Mouse (Mus musculus): Measurements from ENCODE around the gene Apol6. TPM values are rescaled to one million over a fixed set of nuclear protein-coding genes. Genes with fewer than 3 reads are reported as not detected.

Apol6 gene
- polyA plus RNA-seq, 1 experiment = 0.51 TPM

DNA sequence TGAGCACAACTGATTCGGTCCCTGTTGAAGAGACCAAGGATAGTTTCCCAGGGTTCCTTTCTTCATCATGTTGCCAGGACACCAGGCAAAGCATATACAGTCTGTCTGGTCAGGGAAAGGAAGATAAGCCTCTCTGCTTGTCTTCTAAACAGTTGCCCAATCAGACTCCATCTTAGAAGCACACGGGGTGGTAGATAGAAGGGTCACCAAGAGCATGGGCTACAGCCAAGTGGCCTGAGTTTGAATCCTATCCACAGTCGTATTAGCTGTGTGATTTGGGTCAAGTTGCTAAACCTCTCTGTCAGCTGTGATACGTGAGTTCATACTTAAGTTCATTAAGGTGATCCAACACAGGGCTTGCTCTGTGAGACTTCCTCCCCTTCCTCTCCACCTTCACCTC, 24.4 kb upstream of the Apol6 start:
- Histone ChIP-seq H3K36me3 (ENCODE audit: control insufficient read depth, insufficient read depth, low read length) (no peaks in the 10 kb centered on the region), H3K27me3 (ENCODE audit: control insufficient read depth, insufficient read depth, low read length) (no peaks in the 10 kb centered on the region), H3K4me3 (ENCODE audit: extremely low read depth, insufficient read depth, insufficient read length) (no peak overlapping the region), H3K27ac (ENCODE audit: insufficient read depth, low read length) (no peak overlapping the region), H3K4me1 (ENCODE audit: control insufficient read depth, insufficient read depth, insufficient read length) (no peaks in the 10 kb centered on the region)
- no peak for DNase-seq (ENCODE audit: low read depth in 1 of 2, low spot score in 2 of 2)
- WGBS = 83% methylated on average over 4 of the region's 4 CpGs
- no peak for TF ChIP-seq POLR2A (IDR thresholded peaks at IDR 0.05; ENCODE audit: low read depth, low read length)
- no peak for TF ChIP-seq CTCF (IDR thresholded peaks at IDR 0.05; ENCODE audit: extremely low read depth, insufficient read depth, insufficient read length, insufficient replicate concordance)

DNA sequence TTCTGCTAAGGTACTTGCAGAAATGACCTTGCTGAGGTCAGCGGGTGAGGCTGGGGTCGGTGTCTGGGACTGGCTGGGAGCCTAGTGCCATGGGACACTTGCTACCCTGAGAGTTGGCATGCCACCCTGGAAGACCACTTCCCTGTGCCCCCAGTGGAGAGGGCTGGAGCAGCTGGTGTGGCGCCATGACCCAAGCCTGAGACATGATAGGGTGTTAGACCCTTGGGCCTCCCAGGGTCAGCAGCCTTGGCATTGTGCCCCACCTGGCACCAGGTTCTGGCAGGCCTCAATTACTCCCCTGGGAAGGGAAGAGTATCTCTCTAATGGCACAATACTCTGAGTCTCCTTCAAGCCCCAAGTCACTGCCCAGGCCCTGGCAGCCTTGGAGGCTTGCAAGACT, 23.5 kb upstream of the Apol6 start:
- Histone ChIP-seq H3K4me1 (ENCODE audit: control insufficient read depth, insufficient read depth, insufficient read length) (no peaks in the 10 kb centered on the region), H3K4me3 (ENCODE audit: extremely low read depth, insufficient read depth, insufficient read length) (no peak overlapping the region), H3K27ac (ENCODE audit: insufficient read depth, low read length) (no peak overlapping the region), H3K36me3 (ENCODE audit: control insufficient read depth, insufficient read depth, low read length) (no peaks in the 10 kb centered on the region), H3K27me3 (ENCODE audit: control insufficient read depth, insufficient read depth, low read length) (no peaks in the 10 kb centered on the region)
- no peak for DNase-seq (ENCODE audit: low read depth in 1 of 2, low spot score in 2 of 2)
- TF ChIP-seq CTCF (IDR thresholded peaks at IDR 0.05; ENCODE audit: extremely low read depth, insufficient read depth, insufficient read length, insufficient replicate concordance) = no peak
- no peak for TF ChIP-seq POLR2A (IDR thresholded peaks at IDR 0.05; ENCODE audit: low read depth, low read length)
- WGBS = 89% methylated on average over 3 of the region's 3 CpGs

DNA sequence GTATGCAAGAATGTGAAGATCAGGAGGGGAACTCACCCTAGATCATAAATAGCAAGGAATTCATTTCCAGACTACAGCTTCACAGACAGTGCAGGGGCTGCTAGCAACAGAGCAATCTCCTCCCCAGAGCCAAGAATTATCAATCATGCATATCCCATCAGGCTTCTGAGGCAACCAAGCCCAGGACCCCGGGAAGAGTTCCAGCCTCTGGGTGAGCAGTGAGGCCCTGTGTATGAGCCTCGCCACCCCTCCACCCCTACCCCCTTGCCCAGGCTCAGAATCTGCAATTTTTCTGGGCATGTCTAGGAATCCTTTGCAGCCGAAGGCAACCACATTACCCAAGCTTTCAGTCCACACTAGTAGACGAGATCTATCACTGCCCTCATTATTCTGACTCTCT, 22.7 kb upstream of the Apol6 start:
- no peak for TF ChIP-seq CTCF (IDR thresholded peaks at IDR 0.05; ENCODE audit: extremely low read depth, insufficient read depth, insufficient read length, insufficient replicate concordance)
- TF ChIP-seq POLR2A (IDR thresholded peaks at IDR 0.05; ENCODE audit: low read depth, low read length) = no peak
- H3K36me3 ChIP-seq (ENCODE audit: control insufficient read depth, insufficient read depth, low read length) = no peaks in the 10 kb centered on the region
- no peak overlapping the region for H3K27ac ChIP-seq (ENCODE audit: insufficient read depth, low read length)
- no peak for DNase-seq (ENCODE audit: low read depth in 1 of 2, low spot score in 2 of 2)
- H3K27me3 ChIP-seq (ENCODE audit: control insufficient read depth, insufficient read depth, low read length) = no peaks in the 10 kb centered on the region
- 89% methylated on average over 4 of the region's 4 CpGs for WGBS
- no peak overlapping the region for H3K4me3 ChIP-seq (ENCODE audit: extremely low read depth, insufficient read depth, insufficient read length)
- H3K4me1 ChIP-seq (ENCODE audit: control insufficient read depth, insufficient read depth, insufficient read length) = no peaks in the 10 kb centered on the region

DNA sequence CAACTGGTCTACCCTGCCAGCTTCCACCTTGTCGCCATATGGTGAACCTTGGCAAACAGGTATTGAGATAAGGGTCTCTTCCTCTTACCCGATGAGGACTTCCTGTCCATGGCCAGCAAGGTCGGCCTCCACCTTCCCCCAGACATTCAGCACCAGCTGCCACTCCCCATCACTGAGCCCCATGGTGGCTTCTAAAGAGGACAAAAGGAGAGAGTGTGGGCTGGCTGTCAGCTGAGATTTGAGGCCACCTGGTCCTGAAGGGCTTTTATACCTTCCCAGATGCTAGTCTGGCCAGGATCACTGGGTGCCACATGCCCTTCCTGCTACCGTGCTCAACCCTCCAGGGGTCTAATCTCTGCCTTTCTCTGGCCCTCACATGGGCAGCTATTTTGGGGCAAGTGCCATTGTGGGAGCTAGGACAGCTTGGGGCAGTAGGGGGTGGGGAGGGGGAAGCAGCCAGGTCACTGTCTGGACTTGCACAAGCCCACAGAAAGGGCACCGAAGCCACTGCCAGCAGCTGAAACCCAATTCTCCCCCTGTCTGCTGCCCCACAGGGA, 22.1 kb upstream of the Apol6 start:
- DNase-seq (ENCODE audit: low read depth in 1 of 2, low spot score in 2 of 2) = no peak
- Histone ChIP-seq H3K36me3 (ENCODE audit: control insufficient read depth, insufficient read depth, low read length) (no peaks in the 10 kb centered on the region), H3K27me3 (ENCODE audit: control insufficient read depth, insufficient read depth, low read length) (no peaks in the 10 kb centered on the region), H3K27ac (ENCODE audit: insufficient read depth, low read length) (no peak overlapping the region), H3K4me1 (ENCODE audit: control insufficient read depth, insufficient read depth, insufficient read length) (no peaks in the 10 kb centered on the region), H3K4me3 (ENCODE audit: extremely low read depth, insufficient read depth, insufficient read length) (no peak overlapping the region)
- TF ChIP-seq CTCF (IDR thresholded peaks at IDR 0.05; ENCODE audit: extremely low read depth, insufficient read depth, insufficient read length, insufficient replicate concordance) = no peak
- WGBS = 58% methylated on average over 5 of the region's 5 CpGs

DNA sequence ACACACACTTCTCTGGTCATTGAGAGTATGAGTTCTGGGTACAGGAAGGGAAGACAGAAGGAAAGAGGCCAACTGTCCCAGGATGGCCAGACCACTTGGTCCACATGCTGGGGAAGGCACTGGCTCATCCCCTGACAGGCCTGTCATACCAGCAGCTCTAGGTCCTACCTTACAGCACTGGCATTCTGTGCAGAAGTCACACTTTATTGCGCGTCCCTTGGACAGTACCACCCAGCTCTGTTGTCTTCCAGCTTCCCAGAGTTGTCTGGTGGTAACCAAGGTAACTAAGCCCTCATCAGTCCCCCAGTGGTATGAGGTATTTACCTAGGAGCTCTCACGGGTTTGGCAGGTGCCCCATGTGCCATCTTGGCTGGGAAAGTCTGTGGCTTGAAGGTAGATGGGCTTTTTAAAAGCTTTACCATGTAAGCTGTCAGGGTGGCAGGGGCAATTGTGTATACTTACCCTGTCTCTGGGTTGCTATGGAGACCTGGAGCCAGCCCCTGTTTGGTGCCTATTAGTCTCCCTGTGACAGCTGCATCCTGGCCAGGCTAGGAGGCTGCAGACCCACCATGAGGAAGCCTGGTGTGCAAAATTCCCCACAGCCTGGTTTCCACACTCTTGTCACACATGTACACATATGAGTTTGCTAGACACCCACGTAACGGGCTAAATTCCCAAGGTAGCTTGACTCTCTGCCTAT, 18.5 kb upstream of the Apol6 start:
- no peak for DNase-seq (ENCODE audit: low read depth in 1 of 2, low spot score in 2 of 2)
- Histone ChIP-seq H3K4me1 (ENCODE audit: control insufficient read depth, insufficient read depth, insufficient read length) (no peaks in the 10 kb centered on the region), H3K36me3 (ENCODE audit: control insufficient read depth, insufficient read depth, low read length) (no peaks in the 10 kb centered on the region), H3K4me3 (ENCODE audit: extremely low read depth, insufficient read depth, insufficient read length) (no peak overlapping the region), H3K27ac (ENCODE audit: insufficient read depth, low read length) (no peak overlapping the region), H3K27me3 (ENCODE audit: control insufficient read depth, insufficient read depth, low read length) (no peaks in the 10 kb centered on the region)
- WGBS = 79% methylated on average over 5 of the region's 5 CpGs
- no peak for TF ChIP-seq CTCF (IDR thresholded peaks at IDR 0.05; ENCODE audit: extremely low read depth, insufficient read depth, insufficient read length, insufficient replicate concordance)
- no peak for TF ChIP-seq POLR2A (IDR thresholded peaks at IDR 0.05; ENCODE audit: low read depth, low read length)

DNA sequence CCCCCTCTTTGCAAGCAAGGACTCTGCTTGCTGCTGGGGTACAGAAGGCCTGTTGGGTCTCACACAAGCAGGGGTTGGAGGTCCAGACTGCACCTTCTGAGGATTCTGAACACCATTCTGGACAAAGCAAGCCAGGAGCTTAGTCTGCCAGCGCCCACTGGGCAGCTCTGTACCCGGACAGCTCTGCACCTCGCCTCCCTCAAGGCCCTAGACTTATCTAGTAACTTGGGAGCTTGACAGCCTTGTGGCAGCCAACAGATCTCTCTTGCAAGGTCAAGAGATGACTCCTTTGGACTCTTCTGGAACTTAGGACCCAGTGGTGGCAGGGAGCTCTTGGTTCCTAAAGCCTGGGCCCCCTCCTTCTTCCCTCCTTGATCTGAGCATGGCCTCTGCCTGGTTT, 17.4 kb upstream of the Apol6 start:
- no peak for TF ChIP-seq POLR2A (IDR thresholded peaks at IDR 0.05; ENCODE audit: low read depth, low read length)
- TF ChIP-seq CTCF (IDR thresholded peaks at IDR 0.05; ENCODE audit: extremely low read depth, insufficient read depth, insufficient read length, insufficient replicate concordance) = no peak
- Histone ChIP-seq H3K36me3 (ENCODE audit: control insufficient read depth, insufficient read depth, low read length) (no peaks in the 10 kb centered on the region), H3K4me3 (ENCODE audit: extremely low read depth, insufficient read depth, insufficient read length) (no peak overlapping the region), H3K27ac (ENCODE audit: insufficient read depth, low read length) (no peak overlapping the region), H3K27me3 (ENCODE audit: control insufficient read depth, insufficient read depth, low read length) (no peaks in the 10 kb centered on the region), H3K4me1 (ENCODE audit: control insufficient read depth, insufficient read depth, insufficient read length) (no peaks in the 10 kb centered on the region)
- no peak for DNase-seq (ENCODE audit: low read depth in 1 of 2, low spot score in 2 of 2)
- WGBS = 85% methylated on average over 3 of the region's 3 CpGs

DNA sequence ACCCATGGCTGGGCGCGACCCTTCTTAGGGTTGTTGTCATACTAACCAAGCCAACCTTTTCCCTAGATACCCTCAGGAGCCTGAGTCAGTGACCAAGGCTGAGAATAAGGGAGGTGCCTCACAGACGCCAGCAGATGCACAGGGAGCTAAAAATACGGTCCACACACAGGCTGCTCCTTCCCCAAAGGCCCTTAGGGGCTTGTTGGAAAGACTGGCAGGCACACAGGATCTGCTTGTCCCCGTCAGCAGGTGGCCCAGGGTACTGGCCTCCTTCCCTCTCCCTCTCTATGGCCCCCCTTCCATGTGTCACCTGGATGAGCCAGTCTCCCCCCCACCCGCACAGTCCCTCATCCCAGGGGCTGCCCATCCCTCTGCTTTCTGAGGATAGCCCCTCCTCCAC, 16.9 kb upstream of the Apol6 start:
- Histone ChIP-seq H3K27ac (ENCODE audit: insufficient read depth, low read length) (no peak overlapping the region), H3K36me3 (ENCODE audit: control insufficient read depth, insufficient read depth, low read length) (no peaks in the 10 kb centered on the region), H3K27me3 (ENCODE audit: control insufficient read depth, insufficient read depth, low read length) (no peaks in the 10 kb centered on the region), H3K4me1 (ENCODE audit: control insufficient read depth, insufficient read depth, insufficient read length) (no peaks in the 10 kb centered on the region), H3K4me3 (ENCODE audit: extremely low read depth, insufficient read depth, insufficient read length) (no peak overlapping the region)
- TF ChIP-seq CTCF (IDR thresholded peaks at IDR 0.05; ENCODE audit: extremely low read depth, insufficient read depth, insufficient read length, insufficient replicate concordance) = no peak
- TF ChIP-seq POLR2A (IDR thresholded peaks at IDR 0.05; ENCODE audit: low read depth, low read length) = no peak
- 87% methylated on average over 6 of the region's 6 CpGs for WGBS
- DNase-seq (ENCODE audit: low read depth in 1 of 2, low spot score in 2 of 2) = no peak

All from spleen, adult 2 months (tissue).